Mouse (Mus musculus) gastrocnemius, postnatal 25 days (tissue): ENCODE data around the gene Pigv. TPM values are rescaled to one million over a fixed set of nuclear protein-coding genes. Genes with fewer than 3 reads are reported as not detected.

ENCODE experiments used
- DNase-seq: peaks from one replicate; pipeline ENCODE4 v3.0.0; 2022
- long read RNA-seq, 2 experiments: library from polyadenylated mRNA; stranded (forward); transcript quantifications; one replicate each; pipeline ENCODE4 v2.0.0; 2021
- total RNA-seq, 2 experiments: library from RNA; stranded (reverse); gene quantifications; 1 replicate in 1 of 2; 2 replicates in 1 of 2; pipeline ENCODE4 v1.2.3; 2021

The Pigv gene
- 1 to 10 TPM; 8.3 to 9.6 TPM for total RNA-seq
- long read RNA-seq, experiment 1, partial matches to known transcripts, result 0 of 11 reads
- long read RNA-seq, experiment 1, other reads (novel, unspliced or antisense), result 5 of 11 reads
- long read RNA-seq, experiment 2, transcript Pigv-201 (4 exons, 3,979 nt), result major isoform, 6 of 15 reads
- long read RNA-seq, experiment 2, partial matches to known transcripts, result 0 of 15 reads
- long read RNA-seq, experiment 2, other reads (novel, unspliced or antisense), result 8 of 15 reads

DNA sequence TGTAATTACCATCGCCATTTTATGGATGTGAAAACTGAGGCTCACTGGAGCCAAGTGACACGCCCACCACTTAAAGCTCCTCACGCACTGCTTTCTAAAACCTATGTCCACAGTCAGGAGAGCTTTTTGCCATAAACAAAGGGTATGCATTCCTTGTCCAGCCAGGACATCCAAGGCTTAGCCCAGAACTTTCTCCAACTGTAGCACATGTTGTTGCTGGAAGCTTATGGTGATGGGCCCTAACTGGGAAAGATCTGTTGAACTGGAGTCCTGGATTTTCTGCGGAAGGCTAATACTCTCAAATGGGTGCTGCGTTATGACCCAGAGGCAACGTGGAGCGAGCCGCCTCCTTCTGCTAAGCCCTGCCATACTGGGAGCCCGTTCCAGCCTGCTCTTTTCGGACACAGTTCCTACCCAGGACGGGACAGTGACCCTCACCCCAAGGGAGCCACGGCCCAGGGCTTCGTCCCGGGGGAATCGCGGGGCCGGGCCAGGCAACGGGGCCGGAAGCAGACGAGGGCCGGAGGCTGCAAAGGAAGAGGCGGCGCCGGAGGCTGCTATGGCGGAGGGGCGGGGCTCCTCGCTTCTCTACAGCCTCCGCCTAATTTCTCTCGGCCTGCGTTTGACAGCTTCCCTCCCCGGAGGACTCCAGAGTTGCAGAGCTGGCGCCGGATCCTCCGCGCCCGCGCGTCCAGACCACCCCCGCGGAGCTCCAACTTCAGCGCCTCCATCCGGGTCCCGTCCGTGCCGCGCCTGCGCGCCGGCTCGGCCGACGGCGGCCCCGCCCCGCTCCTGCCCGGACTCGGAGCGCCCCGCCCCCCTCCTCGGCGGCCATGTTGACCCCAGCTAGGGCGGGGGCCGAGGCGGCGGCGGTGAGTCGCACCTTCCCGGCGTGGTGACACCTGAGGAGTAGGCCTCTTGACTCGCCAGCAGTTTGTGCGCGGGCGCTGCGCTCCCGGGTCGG, at the start of gene Pigv:
Gene Pigv, minus strand, starts transcription at position 767 of the 964 bp plus-strand sequence.
- peak; percentile 93 for DNase-seq

DNA sequence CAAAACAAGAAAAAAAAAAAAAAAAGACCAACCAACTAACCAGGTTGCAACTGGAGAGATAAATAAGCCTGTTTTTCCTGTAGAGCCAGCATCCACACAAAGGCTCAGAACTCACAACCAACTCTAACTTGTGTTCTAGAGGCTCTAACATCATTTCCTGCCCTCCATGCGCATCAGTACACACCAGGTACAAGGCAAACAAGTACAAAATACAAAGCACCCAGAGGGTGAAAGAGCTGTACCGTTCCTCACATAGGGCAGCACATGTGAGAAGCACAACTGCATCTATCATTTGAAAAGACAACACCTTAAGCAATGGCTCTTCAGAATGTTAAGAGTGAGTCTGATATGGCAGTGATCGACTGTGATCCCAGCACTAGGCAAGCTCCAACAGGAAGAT, 47.3 kb upstream of the Pigv start:
- no peak for DNase-seq

DNA sequence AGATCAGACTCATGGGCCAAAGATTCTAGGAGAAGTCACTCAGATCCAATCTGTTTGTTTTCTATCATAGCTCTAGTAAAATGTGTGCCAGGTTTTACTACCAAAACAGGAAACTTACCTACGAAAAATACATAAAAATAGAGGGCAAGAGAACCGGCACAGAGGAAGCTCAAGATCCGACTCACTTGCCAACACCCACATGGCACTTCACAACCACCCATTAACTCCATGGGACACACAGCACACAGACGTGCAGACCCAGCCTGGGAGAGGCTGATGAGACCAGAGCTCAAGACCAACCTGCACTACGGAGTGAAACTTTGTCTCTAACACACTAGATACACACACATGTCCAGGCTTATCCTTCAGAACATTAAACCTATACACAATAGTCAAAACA, 40.3 kb upstream of the Pigv start:
- no peak for DNase-seq

DNA sequence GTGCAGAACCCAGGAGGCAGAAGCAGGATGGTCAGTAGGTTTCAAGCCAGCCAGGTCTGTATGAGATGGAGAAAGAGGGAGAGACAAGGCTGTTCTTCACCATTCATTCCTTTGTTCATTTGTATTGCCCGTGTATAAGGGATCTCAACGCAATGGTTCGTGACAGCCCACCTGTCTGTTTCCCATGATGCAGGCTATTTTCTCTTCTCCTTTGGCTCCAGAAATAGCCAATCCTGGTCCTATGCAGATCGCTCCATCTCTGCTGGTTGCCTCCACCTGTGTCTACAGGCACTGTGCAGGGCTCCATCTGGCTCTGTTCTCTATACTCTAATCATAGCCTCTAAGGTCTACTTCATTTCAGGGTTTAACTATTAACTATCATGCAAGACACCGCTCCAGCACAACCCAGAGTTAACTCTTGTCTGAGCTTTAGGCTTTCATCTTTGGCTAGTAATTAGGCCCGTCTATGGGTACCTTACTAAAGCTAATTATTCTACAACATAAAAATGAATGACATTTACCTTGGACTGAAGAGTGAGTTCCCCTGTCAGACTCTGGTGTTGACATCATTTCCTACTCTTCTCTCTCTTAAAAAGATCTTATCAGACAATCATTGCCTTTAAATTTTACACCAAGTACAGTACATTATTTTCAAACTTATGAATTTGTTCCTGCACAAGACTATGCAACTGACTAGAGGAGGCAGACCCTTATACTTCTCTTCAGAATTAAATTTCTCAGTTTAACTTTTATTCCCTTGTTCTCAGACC, 39.0 kb upstream of the Pigv start:
- DNase-seq, result no peak

DNA sequence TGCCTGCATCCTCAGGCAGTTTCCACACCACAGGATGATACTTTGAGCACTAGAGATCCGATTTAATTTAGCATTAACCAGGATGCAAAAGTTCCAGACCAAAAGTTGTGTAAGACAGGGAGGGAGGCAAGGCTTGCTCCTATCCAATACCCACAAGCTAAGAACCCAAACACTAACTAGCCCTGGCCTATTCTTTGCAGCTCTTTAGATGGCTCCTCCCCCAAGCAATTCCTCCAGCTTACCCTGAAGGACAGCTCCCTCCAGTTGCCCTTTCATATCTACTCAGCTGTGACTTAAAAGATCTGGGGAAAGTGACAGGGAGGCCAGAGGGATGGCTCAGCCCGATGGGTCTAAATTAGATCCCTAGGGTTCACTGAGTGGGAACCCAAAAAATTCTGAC, 36.9 kb upstream of the Pigv start:
- DNase-seq, result no peak

DNA sequence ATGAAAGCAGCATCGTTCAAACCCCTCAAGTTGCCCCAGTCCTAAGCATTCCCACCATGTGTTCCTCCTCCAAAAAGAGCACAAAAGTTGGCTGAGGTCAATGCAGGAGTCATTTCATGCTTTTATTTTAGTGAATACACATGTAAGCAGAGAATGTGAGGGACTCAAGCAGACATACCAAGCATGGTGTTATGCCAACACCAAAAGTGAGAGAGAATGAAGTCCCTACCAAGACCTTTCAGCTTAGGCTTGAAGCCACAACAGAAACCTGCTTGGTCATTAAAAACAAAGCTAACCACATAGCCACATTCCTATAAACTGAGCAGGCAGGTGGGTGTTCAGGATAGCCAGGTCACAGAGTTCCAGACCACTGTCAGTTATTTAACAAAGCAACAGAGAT, 35.0 kb upstream of the Pigv start:
- DNase-seq, result no peak

DNA sequence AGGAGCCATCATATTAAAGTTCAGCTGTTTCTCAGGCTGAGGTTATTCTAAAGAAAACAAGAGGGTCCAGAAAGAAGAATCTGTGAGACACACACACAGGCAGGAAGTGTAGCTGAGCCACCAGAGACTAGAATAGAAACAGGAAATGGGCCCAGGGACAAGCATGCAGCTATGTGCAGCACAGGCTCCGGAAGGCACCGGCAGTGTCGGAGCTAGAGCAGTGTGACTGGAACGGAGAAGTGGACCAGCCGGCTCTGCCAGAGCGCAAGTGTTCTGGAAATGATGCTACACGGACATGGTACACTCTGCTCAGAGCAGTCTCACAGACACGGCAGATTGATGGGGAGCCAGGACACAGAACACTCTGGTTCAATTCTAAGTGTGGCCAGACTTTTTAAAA, 34.5 kb upstream of the Pigv start:
- peak; percentile 76 for DNase-seq

DNA sequence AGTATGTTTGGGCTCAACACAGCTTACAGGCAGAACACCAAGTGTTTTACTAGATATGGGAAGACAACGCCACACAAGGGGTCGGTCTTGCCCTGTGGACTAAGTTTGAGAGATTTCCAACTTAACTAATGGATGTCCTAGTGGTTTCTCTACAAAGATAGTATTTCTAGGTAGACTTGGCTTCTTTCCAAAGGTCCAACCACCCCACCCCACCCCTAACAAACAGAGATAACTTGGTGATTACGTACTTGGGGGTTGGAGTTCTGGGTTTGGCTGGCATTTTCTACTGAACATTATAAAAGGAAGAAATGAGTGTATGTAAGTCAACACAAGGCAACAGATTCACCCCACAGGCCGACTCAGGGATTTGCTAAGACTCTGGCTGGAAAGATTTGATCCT, 32.6 kb upstream of the Pigv start:
- DNase-seq, result no peak

DNA sequence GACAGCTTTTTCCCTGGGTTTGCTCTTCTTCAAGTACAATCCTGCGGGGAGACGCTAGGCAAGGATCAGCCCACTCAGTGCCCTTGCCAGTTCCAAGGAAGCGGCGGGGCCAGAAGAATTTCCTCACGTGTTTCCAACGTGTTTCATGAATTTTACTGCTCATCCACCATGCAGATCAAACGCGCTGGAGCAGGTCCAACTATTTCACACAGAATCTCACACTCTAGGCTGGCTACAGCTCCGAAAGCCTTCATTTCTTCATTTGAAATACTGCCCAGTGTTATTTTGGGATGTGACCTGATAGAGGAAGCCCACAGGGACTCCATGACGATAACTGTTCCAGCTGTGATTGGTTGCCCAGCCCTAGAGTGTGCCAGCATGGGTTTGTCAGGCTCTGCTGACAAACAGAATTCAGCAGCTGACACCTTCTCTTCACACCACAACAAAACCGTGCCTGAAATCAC, 28.5 kb upstream of the Pigv start:
- DNase-seq, result peak; percentile 68

DNA sequence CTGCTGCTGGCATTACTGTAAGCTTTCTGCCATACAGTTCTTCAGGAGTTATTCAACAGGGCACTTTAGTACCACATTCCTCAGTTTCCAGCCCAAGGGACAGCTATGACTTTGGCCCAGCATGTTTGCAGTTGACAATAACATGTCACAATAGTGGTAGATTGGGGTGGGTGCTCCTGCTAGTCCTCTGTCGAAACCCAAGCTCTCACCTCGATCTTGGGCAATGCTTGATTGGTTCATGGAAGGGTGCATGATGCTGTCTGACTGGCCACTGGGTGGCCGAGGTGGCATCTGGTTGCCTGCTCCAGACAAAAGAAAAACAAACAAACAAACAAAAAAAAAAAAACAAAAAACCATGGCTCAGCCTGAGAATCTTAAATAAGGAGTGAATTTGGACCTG, 22.9 kb upstream of the Pigv start:
- no peak for DNase-seq

DNA sequence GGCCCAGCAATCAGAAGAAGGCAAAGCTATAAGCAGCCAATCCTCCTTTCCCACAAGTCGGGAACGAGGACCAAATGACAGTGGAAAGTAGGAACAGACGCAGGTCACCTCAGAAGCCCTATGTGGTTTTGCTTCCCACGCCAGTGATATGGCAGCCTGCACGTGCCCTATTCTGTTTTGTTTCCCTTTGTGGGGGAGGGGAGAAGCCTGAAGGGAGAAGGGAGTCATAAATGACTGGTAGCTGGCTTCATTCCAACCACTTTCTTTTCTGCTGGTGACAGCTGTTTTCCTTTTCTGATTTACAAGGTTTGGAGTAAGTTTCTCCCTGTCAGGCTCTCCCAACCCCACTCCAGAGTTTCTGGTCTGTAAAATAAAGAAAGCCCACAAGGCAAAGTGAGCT, 17.8 kb upstream of the Pigv start:
- no peak for DNase-seq

DNA sequence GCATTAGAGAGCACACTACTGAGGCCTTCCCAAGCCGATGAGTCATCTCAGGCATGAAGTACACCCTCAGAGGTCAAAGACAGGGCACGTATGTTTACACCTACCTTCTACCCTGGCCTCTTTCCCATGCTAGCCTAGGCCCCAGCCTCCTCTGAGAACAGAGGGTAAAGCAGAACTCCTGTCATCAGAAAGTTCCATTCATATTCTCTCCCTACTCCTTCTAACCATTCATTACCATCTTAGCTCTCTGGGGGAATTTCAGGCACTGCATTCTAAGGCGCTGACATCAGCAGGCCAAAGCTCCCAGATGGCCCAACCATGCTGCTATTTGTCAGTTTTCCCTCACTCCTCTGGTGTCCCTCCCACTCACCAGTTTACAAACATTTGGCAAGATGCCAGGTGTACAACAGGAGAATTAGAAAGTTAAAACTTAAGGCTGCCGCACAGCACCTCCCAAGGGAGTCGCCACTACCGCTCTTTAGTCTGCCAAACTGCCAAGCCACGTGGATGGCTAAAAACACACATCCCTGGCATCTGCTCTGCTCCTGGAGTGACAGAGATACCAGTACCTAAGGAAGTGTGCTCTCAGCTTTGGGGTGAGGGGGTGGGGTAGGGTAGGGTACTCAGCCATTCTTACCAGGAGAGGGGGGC, 16.1 kb upstream of the Pigv start:
- DNase-seq, result peak; percentile 54

DNA sequence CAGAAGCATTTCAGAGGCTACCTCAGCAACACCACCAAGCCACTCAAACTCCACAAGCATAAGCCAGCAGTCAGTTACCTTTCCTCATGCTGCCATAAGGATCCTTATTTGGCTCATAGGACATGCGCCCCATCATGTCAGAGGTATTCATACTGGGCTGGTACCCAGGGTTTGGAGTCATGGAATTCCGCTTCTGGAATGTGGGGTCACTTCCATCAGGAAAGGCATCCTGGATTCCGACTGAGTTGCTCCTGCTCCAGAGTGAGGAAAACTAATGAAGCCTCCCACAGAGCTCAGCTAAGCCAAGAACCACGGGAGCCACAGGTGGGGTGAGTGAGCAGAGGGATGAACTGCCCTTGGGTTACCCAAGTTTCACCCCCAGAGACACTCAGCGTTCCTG, 14.7 kb upstream of the Pigv start:
- DNase-seq, result no peak

DNA sequence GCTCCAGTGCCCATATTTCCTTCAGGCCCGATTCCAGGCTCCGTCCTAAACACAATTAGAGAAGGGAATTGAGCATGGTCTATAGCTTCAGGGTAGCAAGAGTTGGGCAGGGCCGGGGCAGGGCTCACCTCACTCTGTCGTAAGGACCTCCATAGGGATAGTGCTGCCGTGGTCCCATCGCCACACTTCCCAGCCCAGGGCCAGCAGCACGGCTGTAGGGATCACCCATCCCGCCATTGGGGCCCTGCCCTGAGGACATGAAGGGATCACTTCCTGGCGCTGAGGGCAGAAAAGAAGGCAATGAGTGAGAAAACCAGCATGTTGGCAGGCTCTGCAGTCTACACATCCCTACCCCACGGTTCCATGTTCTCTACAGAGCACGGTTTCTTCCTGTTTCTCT, 14.1 kb upstream of the Pigv start:
- DNase-seq, result no peak

DNA sequence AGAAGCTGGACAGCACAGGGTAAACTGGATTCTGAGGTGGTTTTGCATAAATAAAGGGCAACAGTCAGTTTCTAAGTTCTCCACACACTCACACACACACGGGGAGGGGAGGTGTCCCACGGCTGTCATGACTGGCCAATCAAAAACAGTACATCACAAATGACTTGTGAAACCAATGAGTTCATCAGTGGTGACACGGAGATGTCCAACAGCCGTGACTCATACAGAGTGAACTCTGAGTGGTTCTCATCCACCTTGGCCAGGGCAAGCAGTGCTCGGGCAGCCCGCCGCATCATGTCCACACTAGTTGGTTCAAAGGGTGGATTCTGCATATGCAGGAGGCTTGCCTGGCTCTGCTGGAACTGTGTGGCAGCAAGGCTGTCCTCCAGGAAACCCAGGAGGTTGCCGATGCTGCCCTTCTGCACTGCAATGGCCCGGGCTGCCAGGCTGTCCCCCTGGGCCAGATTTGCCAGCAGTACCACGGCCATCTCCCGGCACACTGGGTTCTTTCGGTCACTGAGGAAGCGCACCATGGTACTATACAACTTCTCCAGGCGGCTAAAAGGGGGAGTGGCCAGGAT, 7.8 kb upstream of the Pigv start:
- DNase-seq, result no peak

DNA sequence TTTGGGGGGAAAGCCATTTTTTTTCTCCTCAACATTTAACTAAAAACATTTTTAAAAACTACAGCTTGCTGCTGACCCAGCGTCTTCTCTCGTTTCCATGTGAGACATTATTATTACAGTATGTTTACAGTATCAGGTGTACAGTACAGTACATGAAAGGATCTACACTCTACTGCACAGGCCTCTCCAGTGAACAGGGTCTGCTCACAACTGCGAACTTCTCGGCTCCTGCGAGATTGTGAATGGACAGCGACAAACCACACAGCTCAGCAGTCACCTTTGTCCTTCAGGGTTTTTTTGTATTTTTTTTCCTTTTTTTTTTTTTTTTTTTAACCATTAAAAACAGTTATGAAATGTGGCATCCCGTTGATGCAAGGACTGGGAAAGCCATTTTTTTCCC, 7.2 kb upstream of the Pigv start:
- DNase-seq, result no peak

DNA sequence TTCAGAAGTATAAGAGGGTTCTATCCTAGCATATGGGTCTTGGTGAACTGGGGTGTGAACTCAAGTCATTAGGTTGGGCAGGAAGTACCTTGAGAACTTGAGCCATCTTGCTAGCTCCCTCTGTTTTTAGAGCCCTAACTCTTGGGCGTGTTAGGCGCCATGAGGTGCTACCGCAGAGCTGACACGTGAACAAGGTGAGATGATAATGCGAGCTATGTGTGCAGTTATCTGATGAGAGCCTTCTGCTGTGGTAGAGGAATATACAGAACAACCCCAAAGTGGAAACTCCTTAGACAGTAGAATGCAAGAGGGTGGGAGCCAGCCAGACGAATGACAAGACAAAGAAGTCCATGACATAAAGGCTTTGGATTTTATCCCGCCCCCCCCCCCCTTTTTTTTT, 4.8 kb upstream of the Pigv start:
- DNase-seq, result no peak

DNA sequence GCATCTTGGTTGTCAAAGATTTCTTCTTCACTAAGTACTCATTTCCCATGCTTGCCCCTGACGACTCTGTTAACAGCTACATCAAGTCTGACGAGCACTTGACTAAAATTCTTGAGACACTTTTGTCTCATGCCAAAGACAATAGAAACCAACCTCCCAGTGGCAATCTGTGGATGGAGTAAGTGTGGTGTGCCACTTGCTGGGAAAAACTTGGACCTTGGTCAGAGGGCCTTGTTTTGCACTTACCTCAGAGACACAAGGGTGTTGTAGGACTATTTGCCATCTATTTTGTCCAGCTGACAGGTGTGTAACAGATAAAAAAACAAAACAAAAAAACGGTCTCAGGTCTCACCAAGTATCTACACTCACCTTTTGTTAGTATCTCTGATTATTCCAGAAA, 3.7 kb upstream of the Pigv start:
- DNase-seq, result no peak

DNA sequence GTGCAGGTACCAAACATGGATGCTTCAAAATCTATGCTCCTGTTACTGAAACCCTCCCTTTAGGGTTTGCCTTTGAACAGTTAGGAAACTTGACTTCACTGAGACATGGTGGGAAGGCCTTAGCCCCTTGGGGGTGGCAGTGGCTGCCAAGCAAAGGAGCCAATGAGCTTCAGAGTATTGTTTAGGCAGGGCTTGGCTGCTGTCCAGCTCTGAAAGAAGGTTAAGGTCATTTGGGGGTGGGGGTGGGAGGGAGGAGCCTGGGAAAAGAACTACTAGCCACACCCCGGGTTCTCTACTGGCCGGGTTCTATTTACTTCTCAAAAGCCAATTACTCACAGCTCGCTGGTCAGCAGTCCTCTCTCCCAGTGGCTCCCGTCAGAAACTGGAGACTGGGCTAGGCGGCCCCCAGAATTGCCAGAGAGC, 3.2 kb upstream of the Pigv start:
- peak; percentile 51 for DNase-seq

DNA sequence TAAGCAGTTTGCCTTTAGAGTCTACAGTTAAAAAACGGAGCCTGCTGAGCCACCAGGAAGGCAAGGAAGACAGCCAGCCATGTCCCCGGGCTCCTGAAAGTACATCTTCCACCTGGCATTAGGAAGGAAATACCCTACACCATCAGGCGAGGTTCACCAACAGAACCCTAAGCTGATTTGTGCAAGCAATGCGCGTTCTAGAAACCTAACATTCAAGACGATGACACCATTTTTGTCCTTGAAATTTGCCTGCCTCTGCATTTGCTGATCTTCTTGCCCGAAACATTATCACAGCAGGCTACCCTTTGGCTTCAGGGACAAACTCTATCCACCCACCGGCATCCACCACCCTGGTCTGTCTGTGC, 1.9 kb upstream of the Pigv start:
- DNase-seq, result no peak

DNA sequence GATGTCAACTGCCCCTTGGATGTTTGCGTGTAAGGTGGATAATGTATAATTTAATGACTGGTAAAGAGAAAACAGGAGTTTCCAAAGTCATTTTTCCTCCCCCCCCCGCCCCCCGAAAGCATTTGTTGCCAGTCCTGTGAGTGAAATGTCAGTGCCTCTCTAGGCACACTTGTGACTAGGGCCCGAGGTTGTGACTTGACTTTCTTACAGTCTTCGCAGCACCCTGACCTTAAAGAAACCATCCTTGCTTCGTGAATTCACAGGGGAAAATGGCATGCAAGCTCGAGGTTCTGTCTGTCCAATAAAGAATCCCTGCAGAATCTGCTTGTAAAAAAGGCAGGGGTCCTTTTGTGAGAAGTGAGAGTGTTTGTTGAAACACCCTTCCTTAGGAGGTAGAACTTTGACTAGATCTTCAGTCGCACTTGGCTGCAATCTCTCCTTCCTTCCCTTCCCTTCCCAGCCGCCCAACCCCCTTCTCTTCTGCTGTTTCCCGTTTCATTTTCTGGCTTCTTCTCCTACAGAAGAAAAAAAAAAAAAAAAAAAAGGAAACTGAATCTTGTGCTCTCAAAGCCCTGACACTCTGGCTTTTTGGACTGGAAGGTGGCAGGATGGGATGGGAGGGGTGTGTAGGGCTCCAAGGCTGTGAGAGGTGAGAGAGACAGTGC, 1.4 kb upstream of the Pigv start:
- peak; percentile 47 for DNase-seq
